Mouse (Mus musculus): Measurements from ENCODE around the gene Mcpt2. TPM values are rescaled to one million over a fixed set of nuclear protein-coding genes. Genes with fewer than 3 reads are reported as not detected.

The Mcpt2 gene
- polyA plus RNA-seq (2015; fragmentation: Nextera tagmentation; extraction: Ambion mirVana): 2.1 and 4.4 TPM in 2 replicates

DNA sequence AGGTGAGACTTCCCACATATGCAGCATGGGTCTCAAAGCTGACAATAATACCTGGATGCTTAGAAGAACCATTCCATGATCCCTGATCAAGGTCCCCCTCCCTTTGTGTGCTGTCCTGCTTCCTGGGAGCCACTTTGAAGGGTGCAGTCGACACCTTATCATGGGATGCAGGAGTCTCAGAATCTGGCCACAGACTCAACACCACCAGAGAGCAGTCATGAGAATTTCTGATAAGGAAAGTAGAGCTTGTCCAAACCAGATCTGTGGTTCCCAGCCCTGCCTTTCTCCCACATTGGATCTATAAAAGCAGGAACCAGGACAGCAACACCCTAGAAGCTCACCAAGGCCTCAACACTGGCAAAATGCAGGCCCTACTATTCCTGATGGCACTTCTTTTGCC is at the start of gene Mcpt2:
TSS of gene Mcpt2 (plus strand) at position 250 of the 400 bp plus-strand sequence.

DNA sequence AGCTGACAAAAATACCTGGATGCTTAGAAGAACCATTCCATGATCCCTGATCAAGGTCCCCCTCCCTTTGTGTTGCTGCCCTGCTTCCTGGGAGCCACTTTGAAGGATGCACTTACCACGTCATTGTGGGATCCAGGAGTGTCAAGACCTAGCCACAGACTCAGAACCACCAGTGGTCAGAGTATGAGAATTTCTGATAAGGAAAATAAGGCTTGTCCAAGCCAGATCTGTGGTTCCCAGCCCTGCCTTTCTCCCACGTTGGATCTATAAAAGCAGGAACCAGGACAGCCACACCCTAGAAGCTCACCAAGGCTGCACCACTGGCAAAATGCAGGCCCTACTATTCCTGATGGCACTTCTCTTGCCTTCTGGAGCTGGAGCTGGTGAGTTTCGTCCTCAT is 24.2 kb upstream of the Mcpt2 start, which contains the start of gene Mcpt1:
TSS of gene Mcpt1 (plus strand) at position 301 of the 400 bp plus-strand sequence.

DNA sequence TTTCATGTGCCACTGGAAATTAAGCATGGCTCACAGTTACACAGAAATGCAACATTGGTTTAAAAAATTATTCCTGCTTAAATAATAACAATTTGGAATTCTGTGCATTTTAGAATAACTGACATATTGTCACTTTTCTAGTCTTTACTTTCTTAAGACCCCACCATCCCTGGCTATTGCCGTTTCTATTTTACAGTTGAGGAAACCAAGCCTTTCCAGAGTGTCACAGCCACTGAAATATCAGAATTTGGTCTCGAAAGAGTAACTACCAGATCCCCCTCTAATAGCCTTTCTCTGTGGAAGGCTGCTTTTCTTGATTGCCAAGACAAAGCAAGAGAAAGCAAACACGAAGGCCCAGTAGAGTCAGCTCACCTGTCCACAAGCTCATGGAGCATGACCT is 11.4 kb upstream of the Mcpt2 start, which contains the start of gene Mcpt9:
TSS of gene Mcpt9 (minus strand) at position 101 of the 400 bp plus-strand sequence.

DNA sequence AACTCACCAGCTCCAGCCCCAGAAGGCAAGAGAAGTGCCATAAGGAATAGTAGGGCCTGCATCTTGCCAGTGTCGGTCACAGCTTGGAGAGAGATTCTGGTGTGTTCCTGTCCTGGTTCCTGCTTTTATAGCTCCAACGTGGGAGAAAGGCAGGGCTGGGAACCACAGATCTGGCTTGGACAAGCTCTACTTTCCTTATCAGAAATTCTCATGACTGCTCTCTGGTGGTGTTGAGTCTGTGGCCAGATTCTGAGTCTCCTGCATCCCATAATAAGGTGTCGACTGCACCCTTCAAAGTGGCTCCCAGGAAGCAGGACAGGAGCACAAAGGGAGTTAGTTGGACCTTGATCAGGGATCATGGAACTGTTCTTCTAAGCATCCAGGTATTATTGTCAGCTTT is 20.4 kb downstream of the Mcpt2 start, which contains the start of gene Mcpt4:
TSS of gene Mcpt4 (minus strand) at position 101 of the 400 bp plus-strand sequence.

DNA sequence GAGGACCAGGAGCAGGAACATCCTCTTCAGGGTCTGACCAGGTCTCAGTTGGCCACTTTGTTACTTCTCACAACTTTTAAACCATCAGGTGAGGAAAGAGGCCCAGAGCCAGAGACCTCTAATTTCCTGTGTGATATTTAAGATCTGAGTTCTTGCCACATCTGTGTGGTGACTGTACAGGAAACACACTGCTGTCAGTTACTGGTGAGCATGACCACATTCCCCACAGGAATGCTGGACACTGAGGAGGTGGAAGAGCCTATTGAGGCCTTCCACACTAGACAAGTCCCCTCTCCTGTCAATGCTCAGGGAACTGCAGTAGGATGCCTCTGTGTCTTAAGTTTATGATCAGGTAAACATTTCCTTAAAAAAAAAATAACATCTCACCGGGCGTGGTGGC is 43.3 kb downstream of the Mcpt2 start, which contains the start of gene Mcpt8:
TSS of gene Mcpt8 (minus strand) at position 107 of the 400 bp plus-strand sequence.

Other genes starting within 250 kb of the Mcpt2 start
- gene Nfatc4, start 218.9 kb upstream of the Mcpt2 start, polyA plus RNA-seq (2015; fragmentation: Nextera tagmentation; extraction: Ambion mirVana): 4.8 and 7.3 TPM in 2 replicates
- gene Nynrin, start 188.0 kb upstream of the Mcpt2 start, polyA plus RNA-seq (2015; fragmentation: Nextera tagmentation; extraction: Ambion mirVana): 1.6 and 2.8 TPM in 2 replicates
- gene Cbln3, start 157.6 kb upstream of the Mcpt2 start, polyA plus RNA-seq (2015; fragmentation: Nextera tagmentation; extraction: Ambion mirVana): 0.05 and 0.22 TPM in 2 replicates
- gene Khnyn, start 157.1 kb upstream of the Mcpt2 start, polyA plus RNA-seq (2015; fragmentation: Nextera tagmentation; extraction: Ambion mirVana): 7.6 and 10.2 TPM in 2 replicates
- 22.0 and 25.5 TPM in 2 replicates for gene Sdr39u1, start 141.7 kb upstream of the Mcpt2 start, polyA plus RNA-seq (2015; fragmentation: Nextera tagmentation; extraction: Ambion mirVana)
- 249 and 554 TPM in 2 replicates for gene Cma1, start 97.4 kb upstream of the Mcpt2 start, polyA plus RNA-seq (2015; fragmentation: Nextera tagmentation; extraction: Ambion mirVana)
- gene Cma2, start 91.1 kb upstream of the Mcpt2 start, polyA plus RNA-seq (2015; fragmentation: Nextera tagmentation; extraction: Ambion mirVana): 0.45 and 0.92 TPM in 2 replicates
- 0.36 and 0.63 TPM in 2 replicates for gene Mcpt1, start 24.1 kb upstream of the Mcpt2 start, polyA plus RNA-seq (2015; fragmentation: Nextera tagmentation; extraction: Ambion mirVana)
- gene Mcpt9, start 11.5 kb upstream of the Mcpt2 start, polyA plus RNA-seq (2015; fragmentation: Nextera tagmentation; extraction: Ambion mirVana): not detected in 2 replicates
- 129 and 337 TPM in 2 replicates for gene Mcpt4, start 20.3 kb downstream of the Mcpt2 start, polyA plus RNA-seq (2015; fragmentation: Nextera tagmentation; extraction: Ambion mirVana)
- gene Mcpt8, start 43.2 kb downstream of the Mcpt2 start, polyA plus RNA-seq (2015; fragmentation: Nextera tagmentation; extraction: Ambion mirVana): 32.2 and 48.0 TPM in 2 replicates
- gene Ctsg, start 60.5 kb downstream of the Mcpt2 start, polyA plus RNA-seq (2015; fragmentation: Nextera tagmentation; extraction: Ambion mirVana): 81.1 and 110 TPM in 2 replicates
- gene Gzme, start 78.6 kb downstream of the Mcpt2 start, polyA plus RNA-seq (2015; fragmentation: Nextera tagmentation; extraction: Ambion mirVana): not detected in 2 replicates
- not detected in 2 replicates for gene Gzmd, start 90.6 kb downstream of the Mcpt2 start, polyA plus RNA-seq (2015; fragmentation: Nextera tagmentation; extraction: Ambion mirVana)
- gene Gzmg, start 117.5 kb downstream of the Mcpt2 start, polyA plus RNA-seq (2015; fragmentation: Nextera tagmentation; extraction: Ambion mirVana): not detected in 2 replicates
- gene Gzmn, start 132.6 kb downstream of the Mcpt2 start, polyA plus RNA-seq (2015; fragmentation: Nextera tagmentation; extraction: Ambion mirVana): not detected in 2 replicates
- gene Gzmf, start 169.4 kb downstream of the Mcpt2 start, polyA plus RNA-seq (2015; fragmentation: Nextera tagmentation; extraction: Ambion mirVana): not detected in 2 replicates
- not detected in 2 replicates for gene Gzmc, start 192.6 kb downstream of the Mcpt2 start, polyA plus RNA-seq (2015; fragmentation: Nextera tagmentation; extraction: Ambion mirVana)
- 1.6 and 3.4 TPM in 2 replicates for gene Gzmb, start 220.2 kb downstream of the Mcpt2 start, polyA plus RNA-seq (2015; fragmentation: Nextera tagmentation; extraction: Ambion mirVana)